Mouse (Mus musculus) E14TG2a.4 (cell line): ENCODE results near the gene Hoxd1.

ENCODE experiments used
- H3K27me3 ChIP-seq: 2 replicates; pipeline ENCODE4 v1.6.1; 2014; ENCODE audit warnings: low read length, control low read depth; ENCODE audit not compliant: insufficient read depth
- H3K36me3 ChIP-seq: 2 replicates; pipeline ENCODE4 v1.6.1; 2014; ENCODE audit warnings: low read length, control low read depth; ENCODE audit not compliant: insufficient read depth
- H3K4me1 ChIP-seq: replicated peaks from 2 replicates; pipeline ENCODE4 v1.6.1; 2014; ENCODE audit warnings: low read depth, low read length, control low read depth
- H3K4me3 ChIP-seq: replicated peaks from 2 replicates; pipeline ENCODE4 v1.5.1; 2014; ENCODE audit warnings: mild to moderate bottlenecking, low read length
- H3K9me3 ChIP-seq: 2 replicates; pipeline ENCODE4 v1.6.1; 2014; ENCODE audit warnings: low read length, control low read depth
- CTCF ChIP-seq: conservative IDR thresholded peaks from 2 replicates; pipeline ENCODE4 v1.5.1; 2014; ENCODE audit warnings: low read length
- NANOG ChIP-seq: IDR thresholded peaks from 2 replicates; pipeline ENCODE4 v1.6.1; 2014; ENCODE audit warnings: borderline replicate concordance, low read length, mixed read lengths
- POU5F1 ChIP-seq: IDR thresholded peaks from 2 replicates; pipeline ENCODE4 v1.6.1; 2014; ENCODE audit warnings: low read length, borderline replicate concordance

The Hoxd1 gene

GRCm38 (mm10) chr2:74735851-74736687 is 26.7 kb upstream of the Hoxd1 start:
- no peaks in the 10 kb centered on the region for H3K36me3 ChIP-seq
- H3K4me3 ChIP-seq: peak overlapping the region; percentile 26; the same call in 1 of the 2 replicates

GRCm38 (mm10) chr2:74736688-74737577 is 25.8 kb upstream of the Hoxd1 start:
- H3K4me1 ChIP-seq: peaks cover 40% of the 10 kb centered on the region
- no peak overlapping the region for H3K4me3 ChIP-seq
- no peak for TF ChIP-seq NANOG
- TF ChIP-seq POU5F1: no peak
- TF ChIP-seq CTCF: no peak
- no peaks in the 10 kb centered on the region for H3K36me3 ChIP-seq
- H3K9me3 ChIP-seq: peaks cover 3% of the 10 kb centered on the region; the same call in 1 of the 2 replicates
- H3K27me3 ChIP-seq: peaks cover 99% of the 10 kb centered on the region

More at GRCm38 (mm10) chr2:74735851-74736687, 26.7 kb upstream of the Hoxd1 start:
- Histone ChIP-seq H3K27me3 (peaks cover 99% of the 10 kb centered on the region), H3K4me1 (peaks cover 45% of the 10 kb centered on the region), H3K9me3 (peaks cover 3% of the 10 kb centered on the region; the same call in 1 of the 2 replicates)
- TF ChIP-seq CTCF (no peak), POU5F1 (no peak), NANOG (no peak)

- Histone ChIP-seq H3K9me3 (peaks cover 3% of the 10 kb centered on the region; the same call in 1 of the 2 replicates), H3K27me3 (peaks cover 99% of the 10 kb centered on the region), H3K4me1 (peaks cover 40% of the 10 kb centered on the region), H3K36me3 (no peaks in the 10 kb centered on the region), H3K4me3 (no peak overlapping the region)
- TF ChIP-seq CTCF (no peak), POU5F1 (no peak), NANOG (no peak)
Measured at GRCm38 (mm10) chr2:74737578-74738070, 25.2 kb upstream of the Hoxd1 start.

GRCm38 (mm10) chr2:74738623-74739475 is 23.9 kb upstream of the Hoxd1 start:
- Histone ChIP-seq H3K4me1 (peaks cover 40% of the 10 kb centered on the region), H3K9me3 (peaks cover 6% of the 10 kb centered on the region; the same call in 1 of the 2 replicates), H3K27me3 (peaks cover 96% of the 10 kb centered on the region), H3K4me3 (no peak overlapping the region), H3K36me3 (no peaks in the 10 kb centered on the region)
- TF ChIP-seq POU5F1: no peak
- TF ChIP-seq CTCF: no peak
- no peak for TF ChIP-seq NANOG

GRCm38 (mm10) chr2:74739476-74739800 is 23.3 kb upstream of the Hoxd1 start:
- Histone ChIP-seq H3K9me3 (peaks cover 12% of the 10 kb centered on the region; the same call in 1 of the 2 replicates), H3K4me3 (no peak overlapping the region), H3K4me1 (peaks cover 40% of the 10 kb centered on the region), H3K36me3 (no peaks in the 10 kb centered on the region), H3K27me3 (peaks cover 96% of the 10 kb centered on the region)
- no peak for TF ChIP-seq POU5F1
- TF ChIP-seq NANOG: no peak
- no peak for TF ChIP-seq CTCF

GRCm38 (mm10) chr2:74739869-74740268 is 22.9 kb upstream of the Hoxd1 start:
- H3K9me3 ChIP-seq: peaks cover 13% of the 10 kb centered on the region; the same call in 1 of the 2 replicates
- no peak overlapping the region for H3K4me3 ChIP-seq
- TF ChIP-seq POU5F1 (no peak), CTCF (no peak), NANOG (no peak)
- H3K4me1 ChIP-seq: peaks cover 36% of the 10 kb centered on the region
- H3K27me3 ChIP-seq: peaks cover 96% of the 10 kb centered on the region
- H3K36me3 ChIP-seq: no peaks in the 10 kb centered on the region

GRCm38 (mm10) chr2:74740311-74741091 is 22.3 kb upstream of the Hoxd1 start:
- Histone ChIP-seq H3K27me3 (peaks cover 96% of the 10 kb centered on the region), H3K4me3 (peak overlapping the region; percentile 46; the same call in 1 of the 2 replicates), H3K9me3 (peaks cover 13% of the 10 kb centered on the region; the same call in 1 of the 2 replicates), H3K36me3 (no peaks in the 10 kb centered on the region), H3K4me1 (peaks cover 31% of the 10 kb centered on the region)
- TF ChIP-seq POU5F1 (no peak), CTCF (no peak), NANOG (no peak)
